Mouse (Mus musculus) lung, embryonic 16.5 days (tissue): ENCODE data around the gene Irf2. TPM values are rescaled to one million over a fixed set of nuclear protein-coding genes. Genes with fewer than 3 reads are reported as not detected.

Experiments used
- ATAC-seq: fragments of 200-750 bp; cut with Nextera tagmentation; 2 replicates; pipeline ENCODE4 v1.8.0; 2017; ENCODE audit warnings: low read depth, mild to moderate bottlenecking, moderate library complexity
- H3K27ac ChIP-seq: fragments of 300-500 bp; sonication (generic); 2 replicates; pipeline ENCODE4 v1.5.1; 2014; ENCODE audit warnings: mild to moderate bottlenecking, control low read depth, low read length
- H3K27me3 ChIP-seq: fragments of 300-500 bp; sonication (generic); 2 replicates; pipeline ENCODE4 v1.6.1; 2014; ENCODE audit warnings: low read depth, low read length, mixed read lengths; ENCODE audit not compliant: control insufficient read depth, insufficient read depth
- H3K36me3 ChIP-seq: fragments of 300-500 bp; sonication (generic); 2 replicates; pipeline ENCODE4 v1.6.1; 2014; ENCODE audit warnings: low read length; ENCODE audit not compliant: control insufficient read depth, insufficient read depth
- H3K4me1 ChIP-seq: fragments of 300-500 bp; sonication (generic); replicated peaks from 2 replicates; pipeline ENCODE4 v1.6.1; 2014; ENCODE audit warnings: low read length, mixed read lengths; ENCODE audit not compliant: control insufficient read depth, insufficient read depth
- H3K4me2 ChIP-seq: fragments of 300-500 bp; sonication (generic); 2 replicates; pipeline ENCODE4 v1.6.1; 2014; ENCODE audit warnings: low read depth, low read length, control low read depth
- H3K4me3 ChIP-seq: fragments of 300-500 bp; sonication (generic); 2 replicates; pipeline ENCODE4 v1.5.1; 2014; ENCODE audit warnings: mild to moderate bottlenecking, low read length, control low read depth
- H3K9ac ChIP-seq: fragments of 300-500 bp; sonication (generic); 2 replicates; pipeline ENCODE4 v1.6.1; 2014; ENCODE audit warnings: low read length, control low read depth
- H3K9me3 ChIP-seq: fragments of 300-500 bp; sonication (generic); 2 replicates; pipeline ENCODE4 v1.6.1; 2016; ENCODE audit warnings: low read length; ENCODE audit not compliant: control insufficient read depth
- WGBS: fragments of 180-500 bp; shearing (Covaris S2); extraction: QIAGEN DNeasy Blood & Tissue Kit; methylation state at CpG from one replicate; pipeline ENCODE4 v1.1.7; 2014; 5-methylcytosine and 5-hydroxymethylcytosine counted together
- polyA plus RNA-seq: library from polyadenylated mRNA; unstranded; fragments of >200 nt; fragmentation: Nextera tagmentation; extraction: Ambion mirVana; gene quantifications from 2 replicates; pipeline ENCODE4 v1.2.1, GENCODE M21; 2015

Gene Irf2
- polyA plus RNA-seq, 1 experiment from 2014 or later = 38.3 TPM

- Histone ChIP-seq H3K9me3 (no peaks in the 10 kb centered on the region), H3K4me2 (no peak overlapping the region), H3K27me3 (no peaks in the 10 kb centered on the region), H3K36me3 (no peaks in the 10 kb centered on the region), H3K27ac (no peak overlapping the region), H3K4me3 (no peak overlapping the region), H3K4me1 (no peaks in the 10 kb centered on the region), H3K9ac (no peak overlapping the region)
- no peak for ATAC-seq
- 80% methylated on average over 4 of the region's 4 CpGs for WGBS
Measured at GRCm38 (mm10) chr8:46709302-46709701, 30.2 kb upstream of the Irf2 start.

GRCm38 (mm10) chr8:46710289-46710688 lies 29.2 kb upstream of the Irf2 start:
- WGBS = 83% methylated on average over 8 of the region's 8 CpGs
- Histone ChIP-seq H3K4me2 (no peak overlapping the region), H3K9me3 (no peaks in the 10 kb centered on the region), H3K36me3 (no peaks in the 10 kb centered on the region), H3K4me1 (no peaks in the 10 kb centered on the region), H3K4me3 (no peak overlapping the region), H3K27me3 (no peaks in the 10 kb centered on the region), H3K27ac (no peak overlapping the region), H3K9ac (no peak overlapping the region)
- ATAC-seq = no peak

- H3K4me1 ChIP-seq = peaks cover 5% of the 10 kb centered on the region
- 54% methylated on average over 2 of the region's 2 CpGs for WGBS
- H3K9ac ChIP-seq = no peak overlapping the region
- H3K4me3 ChIP-seq = no peak overlapping the region
- H3K27ac ChIP-seq = no peak overlapping the region
- H3K27me3 ChIP-seq = no peaks in the 10 kb centered on the region
- H3K36me3 ChIP-seq = no peaks in the 10 kb centered on the region
- H3K4me2 ChIP-seq = no peak overlapping the region
- no peak for ATAC-seq
- no peaks in the 10 kb centered on the region for H3K9me3 ChIP-seq
Measured at GRCm38 (mm10) chr8:46711496-46711895, 28.0 kb upstream of the Irf2 start.

GRCm38 (mm10) chr8:46713178-46713577 lies 26.4 kb upstream of the Irf2 start:
- no peak for ATAC-seq
- H3K4me3 ChIP-seq = no peak overlapping the region
- peaks cover 7% of the 10 kb centered on the region for H3K4me1 ChIP-seq
- H3K4me2 ChIP-seq = no peak overlapping the region
- no peaks in the 10 kb centered on the region for H3K36me3 ChIP-seq
- H3K27me3 ChIP-seq = no peaks in the 10 kb centered on the region
- no peaks in the 10 kb centered on the region for H3K9me3 ChIP-seq
- no peak overlapping the region for H3K9ac ChIP-seq
- WGBS = 90% methylated on average over 11 of the region's 11 CpGs
- H3K27ac ChIP-seq = no peak overlapping the region

DNA sequence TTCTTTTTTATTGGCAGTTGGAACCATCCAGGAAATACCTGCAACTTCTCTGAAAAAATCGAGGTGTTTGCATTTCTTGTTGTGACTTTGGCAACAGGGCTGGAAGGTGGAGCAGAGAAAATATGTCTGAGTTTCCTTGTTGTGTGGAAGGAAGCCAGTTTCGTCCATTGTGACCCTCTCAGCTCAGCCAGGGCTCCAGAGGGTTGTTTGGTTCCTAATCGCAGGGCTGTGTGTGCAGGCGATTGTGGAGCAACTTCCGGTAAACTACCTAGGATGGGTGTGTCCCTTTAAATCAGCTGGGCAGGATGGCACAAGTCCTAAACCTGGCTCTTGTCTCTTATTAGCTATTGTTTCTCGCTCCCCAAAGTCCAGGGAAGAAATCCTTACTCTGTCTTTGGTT lies 25.7 kb upstream of the Irf2 start:
- H3K9me3 ChIP-seq = no peaks in the 10 kb centered on the region
- H3K4me1 ChIP-seq = peaks cover 7% of the 10 kb centered on the region
- H3K27me3 ChIP-seq = no peaks in the 10 kb centered on the region
- no peaks in the 10 kb centered on the region for H3K36me3 ChIP-seq
- H3K9ac ChIP-seq = no peak overlapping the region
- 0 out of 2 replicates have a peak overlapping the region, but pooled peaks have one; percentile 2 for H3K4me2 ChIP-seq
- 49% methylated on average over 6 of the region's 6 CpGs for WGBS
- no peak for ATAC-seq
- H3K4me3 ChIP-seq = no peak overlapping the region
- no peak overlapping the region for H3K27ac ChIP-seq

DNA sequence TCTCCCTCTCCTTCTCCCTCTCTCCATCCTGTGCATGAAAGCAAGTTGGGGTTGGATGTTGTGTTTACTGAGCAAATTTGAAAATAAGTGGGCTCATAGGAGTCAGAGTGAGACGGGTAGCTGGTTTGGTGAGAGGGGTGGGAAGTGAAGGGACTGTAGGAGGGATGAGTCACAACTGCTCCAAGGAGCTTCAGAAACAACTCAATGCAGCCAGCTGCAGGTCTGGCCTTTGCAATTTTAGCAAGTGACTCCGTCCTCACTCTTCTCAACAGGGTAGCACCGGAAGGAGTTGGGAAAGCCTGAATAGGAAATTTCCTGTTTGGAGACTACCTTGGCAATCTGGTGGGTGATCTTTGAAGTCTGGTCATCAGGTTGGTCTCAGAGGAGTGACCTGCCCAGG lies 25.1 kb upstream of the Irf2 start:
- ATAC-seq = no peak
- H3K36me3 ChIP-seq = no peaks in the 10 kb centered on the region
- 51% methylated on average over 3 of the region's 3 CpGs for WGBS

DNA sequence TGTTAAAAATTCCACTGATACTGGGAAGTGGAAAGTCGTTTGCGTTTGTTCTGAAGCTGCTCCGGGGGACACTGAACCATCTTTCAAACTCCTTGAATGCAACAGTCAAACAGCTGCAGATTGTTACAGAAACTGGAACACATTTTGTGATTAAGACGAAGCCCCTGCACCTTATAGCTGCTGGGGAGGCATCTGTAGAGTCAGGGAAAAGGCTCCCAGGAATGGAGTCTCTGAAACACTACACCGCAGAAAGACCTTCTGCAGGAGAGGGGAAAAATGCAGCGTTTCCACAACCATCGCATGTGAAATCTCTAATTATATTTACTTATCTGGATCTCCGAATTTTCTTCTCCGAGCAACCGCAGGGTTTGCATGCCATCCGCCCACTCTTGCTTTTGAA lies 23.1 kb upstream of the Irf2 start:
- no peak overlapping the region for H3K4me3 ChIP-seq
- no peak overlapping the region for H3K27ac ChIP-seq
- no peak overlapping the region for H3K4me2 ChIP-seq
- no peaks in the 10 kb centered on the region for H3K27me3 ChIP-seq
- 17% methylated on average over 11 of the region's 11 CpGs for WGBS
- no peak for ATAC-seq
- no peak overlapping the region for H3K9ac ChIP-seq
- no peaks in the 10 kb centered on the region for H3K9me3 ChIP-seq
- H3K36me3 ChIP-seq = no peaks in the 10 kb centered on the region
- H3K4me1 ChIP-seq = peaks cover 7% of the 10 kb centered on the region

More for the DNA sequence above, 25.1 kb upstream of the Irf2 start:
- Histone ChIP-seq H3K4me1 (peaks cover 7% of the 10 kb centered on the region), H3K4me2 (no peak overlapping the region), H3K4me3 (no peak overlapping the region), H3K27me3 (no peaks in the 10 kb centered on the region), H3K9ac (no peak overlapping the region), H3K9me3 (no peaks in the 10 kb centered on the region), H3K27ac (no peak overlapping the region)

DNA sequence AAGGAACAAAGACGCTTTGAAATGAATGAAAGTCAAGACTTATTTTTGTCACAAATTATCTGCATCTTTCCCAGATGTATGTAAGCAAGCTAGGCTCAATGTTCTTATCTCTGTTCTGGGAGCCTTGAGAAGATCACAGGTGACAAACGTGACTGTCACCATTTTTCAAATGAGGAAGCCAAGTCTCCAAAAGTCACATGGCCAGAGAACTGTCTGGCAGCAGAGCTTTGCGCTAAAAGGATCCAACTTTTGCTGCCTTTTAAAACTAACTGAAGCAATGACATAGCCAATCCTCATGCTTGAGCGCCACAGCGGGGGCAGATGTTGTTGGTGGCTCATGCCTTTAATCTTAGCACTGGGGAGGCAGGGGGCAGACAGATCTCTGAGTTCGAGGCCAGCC lies 22.4 kb upstream of the Irf2 start:
- Histone ChIP-seq H3K27me3 (no peaks in the 10 kb centered on the region), H3K4me2 (no peak overlapping the region), H3K9ac (no peak overlapping the region), H3K9me3 (no peaks in the 10 kb centered on the region), H3K4me3 (no peak overlapping the region), H3K27ac (no peak overlapping the region), H3K4me1 (peaks cover 7% of the 10 kb centered on the region), H3K36me3 (no peaks in the 10 kb centered on the region)
- ATAC-seq = no peak
- 51% methylated on average over 6 of the region's 6 CpGs for WGBS

- H3K27ac ChIP-seq = no peak overlapping the region
- ATAC-seq = no peak
- H3K9me3 ChIP-seq = no peaks in the 10 kb centered on the region
- no peak overlapping the region for H3K4me3 ChIP-seq
- H3K4me1 ChIP-seq = peaks cover 7% of the 10 kb centered on the region
- H3K4me2 ChIP-seq = no peak overlapping the region
- 72% methylated on average over 8 of the region's 8 CpGs for WGBS
- H3K9ac ChIP-seq = no peak overlapping the region
- H3K36me3 ChIP-seq = no peaks in the 10 kb centered on the region
- H3K27me3 ChIP-seq = no peaks in the 10 kb centered on the region
Measured at GRCm38 (mm10) chr8:46718301-46718700, 21.2 kb upstream of the Irf2 start.

DNA sequence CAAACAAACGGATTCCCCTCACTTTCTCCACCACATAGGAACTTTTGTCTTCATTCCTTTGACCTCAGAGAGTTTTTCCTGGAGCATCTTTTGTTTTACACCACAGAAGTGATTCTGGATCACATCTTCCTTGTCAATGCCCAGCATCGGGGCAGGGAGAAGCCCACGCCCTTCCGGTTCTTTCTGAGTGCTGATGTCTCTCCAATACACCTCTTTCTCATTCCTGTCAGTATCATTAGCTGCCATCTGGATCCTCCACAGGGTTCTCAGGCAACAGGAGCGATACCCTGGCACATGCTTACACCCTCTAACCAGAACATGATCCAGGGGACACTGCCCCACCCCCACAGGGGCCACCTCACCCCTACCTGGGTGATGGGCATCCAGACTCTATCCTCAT lies 20.8 kb upstream of the Irf2 start:
- Histone ChIP-seq H3K9me3 (no peaks in the 10 kb centered on the region), H3K36me3 (no peaks in the 10 kb centered on the region), H3K4me3 (no peak overlapping the region), H3K4me2 (no peak overlapping the region), H3K9ac (no peak overlapping the region), H3K27me3 (no peaks in the 10 kb centered on the region), H3K4me1 (peaks cover 7% of the 10 kb centered on the region), H3K27ac (no peak overlapping the region)
- ATAC-seq = no peak
- 82% methylated on average over 5 of the region's 5 CpGs for WGBS
